Mouse (Mus musculus): ENCODE data around the gene Bud31. TPM values are rescaled to one million over a fixed set of nuclear protein-coding genes. Genes with fewer than 3 reads are reported as not detected.
A peak's percentile ranks its signal among the peaks of the same experiment; 100 is the strongest.

Bud31 gene
- total and polyA plus RNA-seq, 2 experiments from 2014 or later, result 61.2 to 119 TPM

DNA sequence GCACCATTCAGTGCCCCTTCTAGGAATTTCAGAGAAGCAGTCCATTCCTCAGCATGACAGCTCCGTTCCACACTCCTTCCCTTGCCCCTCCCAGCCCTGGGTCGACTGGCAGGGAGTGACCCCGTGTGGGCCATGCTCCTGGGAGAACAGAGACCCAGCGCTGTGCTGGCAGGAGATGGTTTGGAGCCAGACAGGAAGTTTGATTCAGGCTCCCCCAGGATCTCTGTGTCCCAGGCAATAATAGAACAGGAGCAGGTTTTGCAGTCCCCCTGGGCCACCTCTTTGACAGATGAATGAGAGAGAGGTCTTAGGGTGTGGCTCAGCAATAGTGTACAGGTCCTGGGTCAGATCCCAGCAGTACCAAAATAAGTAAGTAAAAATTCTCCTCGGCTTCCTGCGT, 22.2 kb upstream of the Bud31 start:
- no peak overlapping the region for H3K9ac ChIP-seq (replicated peaks; ENCODE audit: low read depth, low read length)
- no peaks in the 10 kb centered on the region for H3K9me3 ChIP-seq (replicated peaks; ENCODE audit: control insufficient read depth, low read length)
- ATAC-seq (ENCODE audit: insufficient read depth, low read depth) (no peak), DNase-seq (ENCODE audit: low spot score) (no peak)
- 0 out of 2 replicates have a peak overlapping the region, but pooled peaks have one; percentile 22 for H3K27ac ChIP-seq (ENCODE audit: low read depth)
- H3K27me3 ChIP-seq (ENCODE audit: control insufficient read depth, insufficient read depth, low read length), result no peaks in the 10 kb centered on the region
- H3K36me3 ChIP-seq (replicated peaks; ENCODE audit: control insufficient read depth, insufficient read depth, low read length), result peaks cover 9% of the 10 kb centered on the region; the same call in 1 of the 2 replicates
- H3K4me1 ChIP-seq (ENCODE audit: control insufficient read depth, insufficient read depth), result 0 out of 2 replicates have a peak, but pooled peaks cover 5% of the 10 kb centered on the region
- no peak overlapping the region for H3K4me2 ChIP-seq (ENCODE audit: low read depth, low read length)
- TF ChIP-seq EP300 (IDR thresholded peaks at IDR 0.05; ENCODE audit: low read depth) (no peak), CTCF (IDR thresholded peaks at IDR 0.05; ENCODE audit: low read depth) (no peak)
- H3K4me3 ChIP-seq (ENCODE audit: low read depth, low read length), result no peak overlapping the region
- 50% methylated on average over 6 of the region's 6 CpGs for WGBS

DNA sequence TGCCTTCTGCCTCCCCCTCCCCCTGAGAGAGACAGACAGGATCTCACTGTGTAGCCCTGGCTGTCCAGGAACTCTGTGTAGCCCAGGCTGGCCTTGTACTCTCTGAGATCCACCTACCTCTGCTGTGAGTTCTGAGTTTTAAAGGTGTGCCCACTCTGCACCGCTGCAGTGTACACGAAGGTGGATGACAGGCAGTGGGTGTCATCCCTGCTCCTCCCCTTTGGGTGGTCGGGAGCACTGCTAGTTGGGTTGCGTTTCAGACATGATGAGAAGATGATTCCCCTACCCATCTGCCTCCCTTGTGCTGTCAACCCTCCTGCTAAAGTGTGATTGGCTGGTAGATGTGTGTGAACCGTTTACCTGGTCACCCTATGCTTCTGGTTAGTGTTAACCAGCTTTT, 21.7 kb upstream of the Bud31 start:
- Histone ChIP-seq H3K27ac (ENCODE audit: low read depth) (0 out of 2 replicates have a peak overlapping the region, but pooled peaks have one; percentile 22), H3K4me1 (ENCODE audit: control insufficient read depth, insufficient read depth) (0 out of 2 replicates have a peak, but pooled peaks cover 5% of the 10 kb centered on the region)

DNA sequence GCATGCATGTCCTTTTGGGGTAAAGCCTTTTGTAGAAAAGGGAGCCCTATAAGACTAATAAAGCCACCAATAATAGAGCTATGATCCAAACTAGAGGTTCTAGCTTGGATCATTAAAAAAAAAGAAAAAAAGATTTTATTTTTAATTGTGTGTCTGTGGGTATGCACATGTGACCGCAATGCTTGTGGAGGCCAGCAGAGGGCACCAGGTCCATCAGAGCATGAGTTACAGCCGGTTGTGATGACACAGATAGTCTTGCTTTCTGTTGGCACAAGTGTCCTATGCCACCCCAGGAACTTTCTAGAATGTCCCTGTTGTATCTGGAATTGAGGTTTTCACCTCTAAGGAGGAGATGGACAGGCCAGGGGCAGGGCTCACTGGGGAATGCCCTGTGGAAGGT, 20.8 kb upstream of the Bud31 start:
- Histone ChIP-seq H3K4me1 (ENCODE audit: control insufficient read depth, insufficient read depth) (0 out of 2 replicates have a peak, but pooled peaks cover 5% of the 10 kb centered on the region), H3K27ac (ENCODE audit: low read depth) (no peak overlapping the region), H3K36me3 (replicated peaks; ENCODE audit: control insufficient read depth, insufficient read depth, low read length) (peaks cover 23% of the 10 kb centered on the region), H3K4me2 (ENCODE audit: low read depth, low read length) (no peak overlapping the region), H3K9me3 (replicated peaks; ENCODE audit: control insufficient read depth, low read length) (no peaks in the 10 kb centered on the region), H3K4me3 (ENCODE audit: low read depth, low read length) (no peak overlapping the region), H3K27me3 (ENCODE audit: control insufficient read depth, insufficient read depth, low read length) (no peaks in the 10 kb centered on the region), H3K9ac (replicated peaks; ENCODE audit: low read depth, low read length) (no peak overlapping the region)
- no peak for DNase-seq (ENCODE audit: low spot score)
- peak; percentile 14; the same call in 1 of the 2 replicates for TF ChIP-seq CTCF (IDR thresholded peaks at IDR 0.05; ENCODE audit: low read depth)
- TF ChIP-seq EP300 (IDR thresholded peaks at IDR 0.05; ENCODE audit: low read depth), result no peak
- no peak for ATAC-seq (ENCODE audit: insufficient read depth, low read depth)
- 86% methylated on average over 2 of the region's 2 CpGs for WGBS

More for the DNA sequence above, 21.7 kb upstream of the Bud31 start:
- Histone ChIP-seq H3K9ac (replicated peaks; ENCODE audit: low read depth, low read length) (no peak overlapping the region), H3K4me2 (ENCODE audit: low read depth, low read length) (no peak overlapping the region), H3K36me3 (replicated peaks; ENCODE audit: control insufficient read depth, insufficient read depth, low read length) (peaks cover 14% of the 10 kb centered on the region; the same call in 1 of the 2 replicates), H3K4me3 (ENCODE audit: low read depth, low read length) (no peak overlapping the region), H3K27me3 (ENCODE audit: control insufficient read depth, insufficient read depth, low read length) (no peaks in the 10 kb centered on the region), H3K9me3 (replicated peaks; ENCODE audit: control insufficient read depth, low read length) (no peaks in the 10 kb centered on the region)
- no peak for DNase-seq (ENCODE audit: low spot score)
- TF ChIP-seq EP300 (IDR thresholded peaks at IDR 0.05; ENCODE audit: low read depth) (no peak), CTCF (IDR thresholded peaks at IDR 0.05; ENCODE audit: low read depth) (no peak)
- ATAC-seq (ENCODE audit: insufficient read depth, low read depth), result no peak
- WGBS, result 84% methylated on average over 5 of the region's 5 CpGs

DNA sequence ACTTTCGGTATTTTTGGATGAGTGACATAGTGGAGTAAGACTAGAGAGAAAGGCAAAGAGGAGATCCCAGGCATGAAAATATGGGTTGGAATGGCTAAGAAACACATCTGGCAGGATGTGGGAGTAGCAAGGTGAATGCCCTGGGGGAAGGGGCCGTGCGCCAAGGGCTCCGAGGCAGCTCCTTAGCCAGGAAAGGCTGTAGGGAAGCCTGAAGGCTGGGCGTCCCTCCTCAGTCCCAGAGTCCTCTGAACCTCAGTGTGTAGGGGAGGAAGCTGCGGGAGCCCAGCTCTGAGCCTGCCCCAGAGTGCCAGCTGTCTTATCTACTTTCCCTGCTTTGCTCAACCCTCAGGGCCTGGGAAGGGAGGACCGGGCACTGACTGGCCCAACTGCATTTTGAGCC, 19.2 kb upstream of the Bud31 start:
- H3K4me1 ChIP-seq (ENCODE audit: control insufficient read depth, insufficient read depth), result 0 out of 2 replicates have a peak, but pooled peaks cover 5% of the 10 kb centered on the region
- DNase-seq (ENCODE audit: low spot score) (no peak), ATAC-seq (ENCODE audit: insufficient read depth, low read depth) (peak; percentile 25; the same call in 1 of the 2 replicates)
- H3K27me3 ChIP-seq (ENCODE audit: control insufficient read depth, insufficient read depth, low read length), result no peaks in the 10 kb centered on the region
- no peak overlapping the region for H3K4me2 ChIP-seq (ENCODE audit: low read depth, low read length)
- H3K27ac ChIP-seq (ENCODE audit: low read depth), result peak overlapping the region; percentile 52
- H3K9ac ChIP-seq (replicated peaks; ENCODE audit: low read depth, low read length), result no peak overlapping the region
- no peak overlapping the region for H3K4me3 ChIP-seq (ENCODE audit: low read depth, low read length)
- 53% methylated on average over 7 of the region's 7 CpGs for WGBS
- TF ChIP-seq EP300 (IDR thresholded peaks at IDR 0.05; ENCODE audit: low read depth) (peak; percentile 41; the same call in 1 of the 2 replicates), CTCF (IDR thresholded peaks at IDR 0.05; ENCODE audit: low read depth) (no peak)
- H3K9me3 ChIP-seq (replicated peaks; ENCODE audit: control insufficient read depth, low read length), result no peaks in the 10 kb centered on the region
- peaks cover 38% of the 10 kb centered on the region for H3K36me3 ChIP-seq (replicated peaks; ENCODE audit: control insufficient read depth, insufficient read depth, low read length)

DNA sequence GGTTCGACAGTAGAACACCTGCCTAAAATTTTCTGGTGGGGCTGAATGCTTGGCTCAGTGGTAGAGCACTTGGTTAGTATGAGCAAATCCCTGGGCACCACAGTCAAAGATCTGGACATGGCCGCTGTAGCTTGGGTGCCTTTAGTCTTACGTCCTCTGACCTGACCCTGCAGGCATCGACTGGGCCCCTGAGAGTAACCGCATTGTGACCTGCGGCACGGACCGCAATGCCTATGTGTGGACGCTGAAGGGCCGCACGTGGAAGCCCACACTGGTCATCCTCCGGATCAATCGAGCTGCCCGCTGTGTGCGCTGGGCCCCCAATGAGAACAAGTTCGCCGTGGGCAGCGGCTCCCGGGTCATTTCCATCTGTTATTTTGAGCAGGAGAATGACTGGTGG, 16.8 kb upstream of the Bud31 start:
- TF ChIP-seq EP300 (IDR thresholded peaks at IDR 0.05; ENCODE audit: low read depth), result no peak
- TF ChIP-seq CTCF (IDR thresholded peaks at IDR 0.05; ENCODE audit: low read depth), result no peak
- Histone ChIP-seq H3K9me3 (replicated peaks; ENCODE audit: control insufficient read depth, low read length) (no peaks in the 10 kb centered on the region), H3K4me2 (ENCODE audit: low read depth, low read length) (no peak overlapping the region), H3K27ac (ENCODE audit: low read depth) (no peak overlapping the region), H3K9ac (replicated peaks; ENCODE audit: low read depth, low read length) (no peak overlapping the region), H3K27me3 (ENCODE audit: control insufficient read depth, insufficient read depth, low read length) (no peaks in the 10 kb centered on the region), H3K4me1 (ENCODE audit: control insufficient read depth, insufficient read depth) (0 out of 2 replicates have a peak, but pooled peaks cover 5% of the 10 kb centered on the region), H3K36me3 (replicated peaks; ENCODE audit: control insufficient read depth, insufficient read depth, low read length) (peaks cover 61% of the 10 kb centered on the region), H3K4me3 (ENCODE audit: low read depth, low read length) (no peak overlapping the region)
- no peak for DNase-seq (ENCODE audit: low spot score)
- no peak for ATAC-seq (ENCODE audit: insufficient read depth, low read depth)
- WGBS, result 93% methylated on average over 19 of the region's 19 CpGs

DNA sequence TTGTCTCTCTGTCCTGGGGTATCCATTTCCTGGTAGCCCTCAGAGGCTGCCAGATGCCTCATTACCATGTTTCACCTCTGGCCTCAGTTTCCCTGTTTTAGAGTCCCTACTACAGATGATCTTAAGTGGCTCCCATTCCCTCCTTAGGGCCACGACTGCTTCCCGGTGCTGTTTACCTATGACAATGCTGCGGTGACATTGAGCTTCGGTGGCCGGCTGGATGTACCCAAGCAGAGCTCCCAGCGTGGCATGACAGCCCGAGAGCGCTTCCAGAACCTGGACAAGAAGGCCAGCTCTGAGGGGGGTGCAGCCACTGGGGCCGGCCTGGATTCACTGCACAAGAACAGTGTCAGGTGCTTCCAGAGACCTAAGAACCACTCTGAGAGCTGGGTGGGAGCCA, 13.6 kb upstream of the Bud31 start:
- Histone ChIP-seq H3K4me3 (ENCODE audit: low read depth, low read length) (no peak overlapping the region), H3K4me1 (ENCODE audit: control insufficient read depth, insufficient read depth) (no peaks in the 10 kb centered on the region), H3K9me3 (replicated peaks; ENCODE audit: control insufficient read depth, low read length) (no peaks in the 10 kb centered on the region), H3K27me3 (ENCODE audit: control insufficient read depth, insufficient read depth, low read length) (no peaks in the 10 kb centered on the region), H3K36me3 (replicated peaks; ENCODE audit: control insufficient read depth, insufficient read depth, low read length) (peaks cover 88% of the 10 kb centered on the region), H3K9ac (replicated peaks; ENCODE audit: low read depth, low read length) (no peak overlapping the region), H3K4me2 (ENCODE audit: low read depth, low read length) (no peak overlapping the region), H3K27ac (ENCODE audit: low read depth) (no peak overlapping the region)
- DNase-seq (ENCODE audit: low spot score) (no peak), ATAC-seq (ENCODE audit: insufficient read depth, low read depth) (no peak)
- TF ChIP-seq EP300 (IDR thresholded peaks at IDR 0.05; ENCODE audit: low read depth) (no peak), CTCF (IDR thresholded peaks at IDR 0.05; ENCODE audit: low read depth) (no peak)
- WGBS, result 93% methylated on average over 9 of the region's 9 CpGs

Measured in heart, postnatal 0 days (tissue).